Mouse (Mus musculus): ENCODE results near the gene Slc34a3.

DNA sequence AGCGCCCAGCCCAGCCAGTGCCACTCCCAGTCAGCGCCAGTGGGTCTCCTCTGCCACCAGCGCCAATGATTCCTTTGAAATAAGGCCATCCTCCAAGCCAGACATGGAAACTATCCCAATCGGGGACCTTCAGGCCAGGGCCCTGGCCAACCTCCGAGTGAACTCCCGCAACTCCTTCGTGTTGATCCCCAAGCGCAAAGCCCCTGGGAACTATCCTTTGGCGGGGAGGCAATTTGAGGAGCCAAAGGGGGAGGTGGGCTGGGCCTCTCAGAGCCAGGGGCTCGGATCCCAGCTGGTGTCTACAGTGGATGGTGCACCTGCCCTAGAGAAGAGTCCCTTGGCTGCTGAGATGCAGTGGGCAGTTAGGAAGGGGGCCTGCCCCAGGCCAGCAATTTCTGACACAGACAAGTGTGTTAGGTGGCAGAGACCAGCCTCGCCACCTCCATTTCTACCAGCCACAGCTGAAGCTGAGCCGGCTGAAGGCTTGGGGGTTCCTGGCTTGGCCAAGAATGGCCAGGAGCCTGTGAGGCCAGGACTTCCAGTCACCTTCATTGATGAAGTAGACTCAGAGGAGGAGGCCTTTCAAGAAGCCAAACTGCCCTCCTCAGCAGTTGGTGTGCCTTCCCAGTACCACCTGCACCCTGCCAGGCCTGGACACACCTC is 29.6 kb upstream of the Slc34a3 start:
- TF ChIP-seq CTCF (IDR thresholded peaks at IDR 0.05) (no peak), POLR2A (IDR thresholded peaks at IDR 0.05; ENCODE audit: insufficient read depth, low read depth, low read length) (no peak)
